Mouse (Mus musculus): ENCODE results near the gene Rhov. TPM values are rescaled to one million over a fixed set of nuclear protein-coding genes. Genes with fewer than 3 reads are reported as not detected.
A peak's percentile ranks its signal among the peaks of the same experiment; 100 is the strongest.

Rhov gene
- polyA plus RNA-seq, 1 experiment = not detected

- TF ChIP-seq TAL1 (IDR thresholded peaks at IDR 0.05; ENCODE audit: low read length) (no peak), GATA1 (IDR thresholded peaks at IDR 0.05; ENCODE audit: low read length) (no peak)
- Histone ChIP-seq H3K36me3 (ENCODE audit: control insufficient read depth) (peaks cover 3% of the 10 kb centered on the region; the same call in 1 of the 2 replicates), H3K27me3 (ENCODE audit: control insufficient read depth) (no peaks in the 10 kb centered on the region), H3K4me3 (replicated peaks) (no peak overlapping the region), H3K4me1 (ENCODE audit: control insufficient read depth) (peaks cover 52% of the 10 kb centered on the region), H3K9me3 (ENCODE audit: control insufficient read depth, low read length) (no peaks in the 10 kb centered on the region)
Measured at GRCm38 (mm10) chr2:119304391-119304790, 33.3 kb upstream of the Rhov start.

- TF ChIP-seq GATA1 (IDR thresholded peaks at IDR 0.05; ENCODE audit: low read length) = no peak
- no peak for TF ChIP-seq TAL1 (IDR thresholded peaks at IDR 0.05; ENCODE audit: low read length)
- no peaks in the 10 kb centered on the region for H3K27me3 ChIP-seq (ENCODE audit: control insufficient read depth)
- H3K4me1 ChIP-seq (ENCODE audit: control insufficient read depth) = peaks cover 60% of the 10 kb centered on the region
- H3K9me3 ChIP-seq (ENCODE audit: control insufficient read depth, low read length) = no peaks in the 10 kb centered on the region
- H3K36me3 ChIP-seq (ENCODE audit: control insufficient read depth) = peaks cover 16% of the 10 kb centered on the region
- no peak overlapping the region for H3K4me3 ChIP-seq (replicated peaks)
Measured at GRCm38 (mm10) chr2:119302876-119303275, 31.8 kb upstream of the Rhov start.

GRCm38 (mm10) chr2:119300819-119301493 lies 29.9 kb upstream of the Rhov start:
- Histone ChIP-seq H3K4me3 (replicated peaks) (peak overlapping the region; percentile 57), H3K36me3 (ENCODE audit: control insufficient read depth) (peaks cover 33% of the 10 kb centered on the region), H3K9me3 (ENCODE audit: control insufficient read depth, low read length) (no peaks in the 10 kb centered on the region), H3K4me1 (ENCODE audit: control insufficient read depth) (peaks cover 60% of the 10 kb centered on the region), H3K27me3 (ENCODE audit: control insufficient read depth) (no peaks in the 10 kb centered on the region)
- TF ChIP-seq TAL1 (IDR thresholded peaks at IDR 0.05; ENCODE audit: low read length) (no peak), GATA1 (IDR thresholded peaks at IDR 0.05; ENCODE audit: low read length) (no peak)

GRCm38 (mm10) chr2:119299981-119300818 lies 29.1 kb upstream of the Rhov start:
- Histone ChIP-seq H3K36me3 (ENCODE audit: control insufficient read depth) (peaks cover 37% of the 10 kb centered on the region), H3K9me3 (ENCODE audit: control insufficient read depth, low read length) (no peaks in the 10 kb centered on the region), H3K27me3 (ENCODE audit: control insufficient read depth) (no peaks in the 10 kb centered on the region), H3K4me3 (replicated peaks) (peak overlapping the region; percentile 57), H3K4me1 (ENCODE audit: control insufficient read depth) (peaks cover 56% of the 10 kb centered on the region)
- no peak for TF ChIP-seq TAL1 (IDR thresholded peaks at IDR 0.05; ENCODE audit: low read length)
- no peak for TF ChIP-seq GATA1 (IDR thresholded peaks at IDR 0.05; ENCODE audit: low read length)

GRCm38 (mm10) chr2:119298839-119299238 lies 27.8 kb upstream of the Rhov start:
- Histone ChIP-seq H3K36me3 (ENCODE audit: control insufficient read depth) (peaks cover 50% of the 10 kb centered on the region), H3K4me1 (ENCODE audit: control insufficient read depth) (peaks cover 44% of the 10 kb centered on the region)

GRCm38 (mm10) chr2:119298330-119298729 lies 27.3 kb upstream of the Rhov start:
- H3K4me1 ChIP-seq (ENCODE audit: control insufficient read depth) = peaks cover 41% of the 10 kb centered on the region
- H3K27me3 ChIP-seq (ENCODE audit: control insufficient read depth) = no peaks in the 10 kb centered on the region
- no peak for TF ChIP-seq GATA1 (IDR thresholded peaks at IDR 0.05; ENCODE audit: low read length)
- TF ChIP-seq TAL1 (IDR thresholded peaks at IDR 0.05; ENCODE audit: low read length) = no peak
- H3K4me3 ChIP-seq (replicated peaks) = no peak overlapping the region
- peaks cover 55% of the 10 kb centered on the region for H3K36me3 ChIP-seq (ENCODE audit: control insufficient read depth)
- H3K9me3 ChIP-seq (ENCODE audit: control insufficient read depth, low read length) = no peaks in the 10 kb centered on the region

More at GRCm38 (mm10) chr2:119298839-119299238, 27.8 kb upstream of the Rhov start:
- TF ChIP-seq TAL1 (IDR thresholded peaks at IDR 0.05; ENCODE audit: low read length) (no peak), GATA1 (IDR thresholded peaks at IDR 0.05; ENCODE audit: low read length) (no peak)
- Histone ChIP-seq H3K27me3 (ENCODE audit: control insufficient read depth) (no peaks in the 10 kb centered on the region), H3K9me3 (ENCODE audit: control insufficient read depth, low read length) (no peaks in the 10 kb centered on the region), H3K4me3 (replicated peaks) (no peak overlapping the region)

GRCm38 (mm10) chr2:119297506-119297905 lies 26.4 kb upstream of the Rhov start:
- peaks cover 63% of the 10 kb centered on the region for H3K36me3 ChIP-seq (ENCODE audit: control insufficient read depth)
- TF ChIP-seq GATA1 (IDR thresholded peaks at IDR 0.05; ENCODE audit: low read length) = no peak
- TF ChIP-seq TAL1 (IDR thresholded peaks at IDR 0.05; ENCODE audit: low read length) = no peak
- H3K4me3 ChIP-seq (replicated peaks) = no peak overlapping the region
- H3K9me3 ChIP-seq (ENCODE audit: control insufficient read depth, low read length) = no peaks in the 10 kb centered on the region
- H3K4me1 ChIP-seq (ENCODE audit: control insufficient read depth) = peaks cover 37% of the 10 kb centered on the region
- H3K27me3 ChIP-seq (ENCODE audit: control insufficient read depth) = no peaks in the 10 kb centered on the region

GRCm38 (mm10) chr2:119296756-119297155 lies 25.7 kb upstream of the Rhov start:
- Histone ChIP-seq H3K9me3 (ENCODE audit: control insufficient read depth, low read length) (no peaks in the 10 kb centered on the region), H3K27me3 (ENCODE audit: control insufficient read depth) (no peaks in the 10 kb centered on the region), H3K4me1 (ENCODE audit: control insufficient read depth) (peaks cover 31% of the 10 kb centered on the region), H3K36me3 (ENCODE audit: control insufficient read depth) (peaks cover 68% of the 10 kb centered on the region), H3K4me3 (replicated peaks) (no peak overlapping the region)
- TF ChIP-seq TAL1 (IDR thresholded peaks at IDR 0.05; ENCODE audit: low read length) (no peak), GATA1 (IDR thresholded peaks at IDR 0.05; ENCODE audit: low read length) (no peak)

GRCm38 (mm10) chr2:119294411-119294810 lies 23.3 kb upstream of the Rhov start:
- Histone ChIP-seq H3K9me3 (ENCODE audit: control insufficient read depth, low read length) (no peaks in the 10 kb centered on the region), H3K4me3 (replicated peaks) (no peak overlapping the region), H3K27me3 (ENCODE audit: control insufficient read depth) (no peaks in the 10 kb centered on the region), H3K4me1 (ENCODE audit: control insufficient read depth) (peaks cover 18% of the 10 kb centered on the region), H3K36me3 (ENCODE audit: control insufficient read depth) (peaks cover 78% of the 10 kb centered on the region)
- TF ChIP-seq GATA1 (IDR thresholded peaks at IDR 0.05; ENCODE audit: low read length) = no peak
- no peak for TF ChIP-seq TAL1 (IDR thresholded peaks at IDR 0.05; ENCODE audit: low read length)

Data from erythroblast, embryonic 14.5 days (primary cell).